Mouse (Mus musculus) mouse trophoblast stem cell (cell line): ENCODE measurements around the gene Gm10553.
"Not testable (repeated sequence)": the region's sequence is repeated elsewhere in the genome, so short reads cannot be mapped to it uniquely, and the experiment has no call there.

Experiments used
- in situ Hi-C, 2 experiments: fragments of 300-500 bp; cut with MseI, MboI; formaldehyde crosslinking; loops; 2 replicates in 1 of 2; 3 replicates in 1 of 2; pipeline ENCODE4 v1.15.1; 2025

The Gm10553 gene

GRCm38 (mm10) chr1:85099864-85100263, at the start of gene Gm10553:
TSS of gene Gm10553 (plus strand) at chr1:85100164.
- in situ Hi-C loops: not testable (repeated sequence)

- in situ Hi-C loops: not testable (repeated sequence)
These were observed 28.3 kb upstream of the Gm10553 start for GRCm38 (mm10) chr1:85071690-85072089.

DNA sequence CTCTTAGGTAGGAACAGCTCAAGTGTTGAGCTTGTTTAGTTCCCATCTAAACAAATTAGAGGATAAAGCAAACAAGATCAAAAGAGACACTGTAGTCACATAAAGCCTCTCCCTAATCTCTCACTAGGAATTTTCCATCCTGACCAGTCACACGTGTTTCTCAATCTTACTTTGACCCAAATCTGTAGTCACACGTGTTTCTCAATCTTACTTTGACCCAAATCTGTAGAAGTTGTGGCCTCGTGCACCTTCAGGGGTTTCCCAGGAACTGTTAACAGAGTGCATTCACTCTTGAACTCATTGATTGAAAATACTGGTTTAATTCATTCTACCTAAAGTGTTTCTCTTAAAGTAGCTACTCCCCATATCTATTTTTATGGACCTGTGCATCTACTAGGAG, 26.9 kb upstream of the Gm10553 start:
- in situ Hi-C loops: not testable (repeated sequence)

DNA sequence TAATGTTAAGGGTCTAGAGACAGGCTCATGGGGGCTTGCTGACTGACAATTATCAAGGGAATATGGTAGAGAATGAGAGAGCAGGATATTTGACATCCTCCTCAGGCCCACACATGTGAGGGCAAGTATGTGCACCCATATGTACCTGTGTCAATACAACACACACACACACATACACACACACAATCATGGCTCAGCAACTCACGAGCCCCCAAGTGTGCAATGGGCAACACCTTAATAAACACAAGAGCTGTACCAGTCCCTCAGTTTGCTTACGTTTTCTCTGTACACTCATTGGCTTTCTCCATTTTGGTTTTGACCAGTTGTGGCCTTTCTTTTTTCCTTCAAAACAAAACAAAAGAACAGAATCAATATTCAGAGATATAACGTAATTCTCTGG, 15.2 kb upstream of the Gm10553 start:
- in situ Hi-C loops: not testable (repeated sequence)

GRCm38 (mm10) chr1:85086211-85086610, 13.8 kb upstream of the Gm10553 start:
- in situ Hi-C loops: not testable (repeated sequence)

GRCm38 (mm10) chr1:85092169-85092568, 7.8 kb upstream of the Gm10553 start:
- in situ Hi-C loops: not testable (repeated sequence)

GRCm38 (mm10) chr1:85093011-85093572, 6.9 kb upstream of the Gm10553 start:
- in situ Hi-C loops: not testable (repeated sequence)

DNA sequence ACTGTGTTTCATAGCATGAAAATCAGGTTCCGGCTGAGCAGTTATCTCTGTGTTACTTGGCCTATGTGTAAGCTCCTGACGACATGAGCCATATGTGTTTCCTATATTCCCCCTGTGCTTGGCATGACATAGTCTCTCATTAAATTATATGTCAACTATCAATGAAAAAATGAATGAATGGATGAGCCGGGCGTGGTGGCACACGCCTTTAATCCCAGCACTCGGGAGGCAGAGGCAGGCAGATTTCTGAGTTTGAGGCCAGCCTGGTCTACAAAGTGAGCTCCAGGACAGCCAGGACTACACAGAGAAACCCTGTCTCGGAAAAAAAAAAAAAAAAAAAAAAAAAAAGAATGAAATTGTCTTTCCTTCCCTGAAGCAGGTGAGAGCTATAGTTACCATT, 883 bp upstream of the Gm10553 start:
- in situ Hi-C loops: not testable (repeated sequence)

GRCm38 (mm10) chr1:85101754-85102153, 1.8 kb downstream of the Gm10553 start:
- in situ Hi-C loops: not testable (repeated sequence)

DNA sequence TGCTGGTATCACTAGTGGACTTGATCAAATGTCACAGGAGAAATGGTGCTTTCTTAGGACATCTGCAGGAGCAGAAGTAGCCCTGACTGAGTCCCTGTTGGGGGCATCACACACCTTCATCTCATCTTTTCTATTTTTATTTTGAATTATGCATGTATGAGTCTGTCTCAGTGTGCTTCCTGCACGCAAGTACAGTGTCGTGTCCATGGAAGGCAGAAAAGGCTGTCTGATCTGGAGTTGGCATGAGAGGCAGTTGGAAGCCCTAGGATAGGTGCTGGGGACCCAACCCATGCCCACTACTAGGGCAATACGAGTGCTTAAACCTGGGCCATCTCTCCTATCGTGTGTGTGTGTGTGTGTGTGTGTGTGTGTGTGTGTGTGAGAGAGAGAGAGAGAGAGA, 5.4 kb downstream of the Gm10553 start:
- in situ Hi-C loops: not testable (repeated sequence)

- in situ Hi-C loops: not testable (repeated sequence)
These were observed 6.0 kb downstream of the Gm10553 start for GRCm38 (mm10) chr1:85106013-85106412.

DNA sequence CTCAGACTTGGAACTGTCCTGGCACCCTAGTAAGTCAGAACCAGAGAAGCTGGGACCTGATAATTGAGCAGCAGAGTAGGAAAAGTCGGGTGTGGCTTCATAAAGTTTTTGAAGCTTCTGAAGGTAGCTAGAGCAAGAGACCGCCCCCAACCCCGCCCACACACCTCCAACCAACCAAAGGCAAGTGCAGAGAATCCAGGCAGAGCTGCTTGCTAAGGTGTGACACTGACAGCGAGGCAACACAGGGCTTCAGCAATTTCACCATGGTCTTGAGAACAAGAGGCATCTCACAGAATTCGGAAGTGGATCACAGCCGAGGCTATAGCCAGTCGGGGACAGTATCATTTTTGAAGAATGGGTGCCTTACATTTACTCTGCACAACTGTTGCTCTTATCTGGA, 9.8 kb downstream of the Gm10553 start, which contains the start of gene A530032D15Rik:
Gene A530032D15Rik (minus strand): TSS at position 101 of the 400 bp plus-strand sequence.
- in situ Hi-C loops: not testable (repeated sequence)

DNA sequence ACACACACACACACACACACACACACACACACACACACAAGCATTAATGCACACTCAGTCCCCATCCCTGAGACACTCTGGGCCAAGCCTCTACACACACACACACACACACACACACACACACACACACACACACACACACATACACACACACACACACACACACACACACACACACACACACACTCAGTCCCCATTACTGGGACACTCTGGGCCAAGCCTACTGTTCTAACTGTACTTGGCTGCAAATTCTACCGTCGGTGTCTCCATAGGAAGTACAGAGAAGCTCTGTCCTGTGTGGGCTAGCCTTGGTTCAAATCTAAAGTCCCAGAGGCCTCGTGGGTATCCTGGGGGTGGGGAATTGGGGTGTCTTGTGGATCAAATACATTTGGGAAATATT, 10.9 kb downstream of the Gm10553 start:
- in situ Hi-C loops: not testable (repeated sequence)

DNA sequence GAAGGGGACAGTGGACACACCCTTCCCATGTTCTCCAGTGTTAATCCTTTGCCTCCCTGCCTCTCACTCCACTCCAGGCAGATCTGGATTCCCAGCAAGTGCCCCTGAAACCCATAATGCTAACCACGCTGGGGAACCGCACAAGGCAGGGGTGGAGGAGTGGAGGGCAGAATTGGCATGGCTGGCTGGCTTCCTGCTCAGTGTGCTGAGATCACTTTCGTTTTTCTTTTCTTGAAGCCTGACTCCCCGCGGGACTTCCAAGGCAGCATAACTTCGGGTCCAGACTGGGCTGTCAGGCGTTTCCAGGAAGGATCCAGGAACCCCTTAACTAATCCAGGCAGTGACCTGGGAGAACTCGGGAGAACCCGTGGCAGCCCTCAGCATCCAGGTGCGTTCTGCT, 11.6 kb downstream of the Gm10553 start:
- in situ Hi-C loops: not testable (repeated sequence)

GRCm38 (mm10) chr1:85112266-85112665, 12.3 kb downstream of the Gm10553 start:
- in situ Hi-C loops: not testable (repeated sequence)

DNA sequence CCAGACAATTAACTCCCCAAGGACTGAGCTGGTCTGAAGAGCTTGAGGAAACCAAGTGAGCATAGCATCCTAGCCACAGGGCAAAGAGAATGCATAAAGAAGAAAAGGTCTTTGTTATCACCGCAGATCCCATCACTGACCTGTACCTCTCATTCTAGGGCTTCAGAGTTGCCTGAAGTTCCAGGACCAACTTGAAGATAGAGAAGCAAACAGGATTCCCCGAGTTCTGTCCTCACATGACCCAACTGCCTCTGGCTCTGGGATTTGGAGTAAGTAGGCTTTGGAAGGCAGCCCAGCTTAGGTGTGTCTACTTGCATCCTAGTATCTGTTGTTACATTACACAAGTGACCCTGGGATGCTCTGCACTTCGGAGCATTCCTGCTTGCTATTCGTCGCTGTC, 12.9 kb downstream of the Gm10553 start:
- in situ Hi-C loops: not testable (repeated sequence)

- in situ Hi-C loops: not testable (repeated sequence)
These were observed 14.1 kb downstream of the Gm10553 start for GRCm38 (mm10) chr1:85114078-85114477.

- in situ Hi-C loops: not testable (repeated sequence)
These were observed 14.9 kb downstream of the Gm10553 start for GRCm38 (mm10) chr1:85114666-85115402.

DNA sequence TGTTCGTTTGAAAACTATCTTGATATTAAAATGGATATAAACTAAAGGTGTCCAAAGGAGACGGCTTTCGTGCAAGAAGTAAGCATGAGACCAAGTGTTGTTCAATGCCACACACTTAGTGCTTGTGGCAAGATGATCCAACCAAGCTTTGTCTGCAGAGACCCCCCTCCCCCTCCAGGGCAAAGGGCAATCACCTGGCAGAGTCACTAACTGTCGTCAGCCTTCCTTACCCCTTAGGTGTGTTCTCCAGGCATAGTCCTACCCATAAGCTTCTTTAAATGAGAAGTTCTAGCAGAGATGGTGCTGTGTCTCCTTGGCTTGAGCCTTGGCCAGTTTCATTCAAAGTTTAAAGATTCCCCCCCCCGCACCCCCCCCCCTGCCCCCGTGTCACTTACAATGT, 17.6 kb downstream of the Gm10553 start:
- in situ Hi-C loops: not testable (repeated sequence)

DNA sequence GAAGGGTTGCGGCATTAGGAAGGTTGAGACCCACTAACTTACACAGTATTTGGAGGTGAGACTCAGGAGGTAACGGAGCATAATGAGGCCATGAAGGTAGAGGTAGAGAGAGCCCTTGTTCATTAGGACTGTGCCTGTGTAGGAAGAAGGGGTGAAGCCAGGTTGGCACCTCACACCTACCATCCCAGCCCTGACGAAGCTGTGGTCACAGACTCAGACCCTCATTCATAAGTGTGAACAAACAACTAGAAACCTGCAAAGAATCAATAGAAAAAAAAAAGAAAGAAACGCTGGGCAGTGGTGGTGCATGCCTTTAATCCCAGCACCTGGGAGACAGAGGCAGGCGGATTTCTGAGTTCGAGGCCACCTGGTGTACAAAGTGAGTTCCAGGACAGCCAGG, 18.4 kb downstream of the Gm10553 start:
- in situ Hi-C loops: not testable (repeated sequence)

GRCm38 (mm10) chr1:85121841-85122240, 21.9 kb downstream of the Gm10553 start:
- in situ Hi-C loops: not testable (repeated sequence)

GRCm38 (mm10) chr1:85133671-85134070, 33.7 kb downstream of the Gm10553 start:
- in situ Hi-C loops: not testable (repeated sequence)
